Mouse (Mus musculus): ENCODE data around the gene Nceh1. TPM values are rescaled to one million over a fixed set of nuclear protein-coding genes. Genes with fewer than 3 reads are reported as not detected.

Nceh1 gene
- polyA plus RNA-seq, 1 experiment from 2014 or later: 251 TPM

GRCm38 (mm10) chr3:27165481-27166065 lies 17.2 kb upstream of the Nceh1 start:
- 78% methylated on average over 3 of the region's 3 CpGs for WGBS (ENCODE audit: missing documents)
- no peaks in the 10 kb centered on the region for H3K36me3 ChIP-seq (ENCODE audit: inconsistent target)
- H3K79me2 ChIP-seq (ENCODE audit: inconsistent target): no peaks in the 10 kb centered on the region
- H3K4me3 ChIP-seq (ENCODE audit: inconsistent target): no peak overlapping the region
- H3K27ac ChIP-seq: no peak overlapping the region

GRCm38 (mm10) chr3:27170257-27170656 lies 12.5 kb upstream of the Nceh1 start:
- Histone ChIP-seq H3K4me3 (ENCODE audit: inconsistent target) (no peak overlapping the region), H3K36me3 (ENCODE audit: inconsistent target) (no peaks in the 10 kb centered on the region), H3K27ac (no peak overlapping the region), H3K79me2 (ENCODE audit: inconsistent target) (no peaks in the 10 kb centered on the region)
- WGBS (ENCODE audit: missing documents): 91% methylated on average over 1 of the region's 1 CpGs

- Histone ChIP-seq H3K36me3 (ENCODE audit: inconsistent target) (no peaks in the 10 kb centered on the region), H3K27ac (no peak overlapping the region), H3K4me3 (ENCODE audit: inconsistent target) (no peak overlapping the region), H3K79me2 (ENCODE audit: inconsistent target) (peaks cover 20% of the 10 kb centered on the region)
- 90% methylated on average over 8 of the region's 8 CpGs for WGBS (ENCODE audit: missing documents)
These were observed 3.1 kb upstream of the Nceh1 start for GRCm38 (mm10) chr3:27179711-27180110.

GRCm38 (mm10) chr3:27183601-27184175 lies 923 bp downstream of the Nceh1 start:
- peak overlapping the region; percentile 99 for H3K4me3 ChIP-seq (ENCODE audit: inconsistent target)
- H3K79me2 ChIP-seq (ENCODE audit: inconsistent target): peaks cover 60% of the 10 kb centered on the region
- WGBS (ENCODE audit: missing documents): 2% methylated on average over 19 of the region's 19 CpGs
- peak overlapping the region; percentile 100 for H3K27ac ChIP-seq
- peaks cover 18% of the 10 kb centered on the region; the same call in 1 of the 2 replicates for H3K36me3 ChIP-seq (ENCODE audit: inconsistent target)

- WGBS (ENCODE audit: missing documents): 70% methylated on average over 1 of the region's 1 CpGs
- H3K4me3 ChIP-seq (ENCODE audit: inconsistent target): peak overlapping the region; percentile 26
- H3K79me2 ChIP-seq (ENCODE audit: inconsistent target): peaks cover 100% of the 10 kb centered on the region
- H3K36me3 ChIP-seq (ENCODE audit: inconsistent target): peaks cover 18% of the 10 kb centered on the region; the same call in 1 of the 2 replicates
- H3K27ac ChIP-seq: peak overlapping the region; percentile 100
These were observed 5.6 kb downstream of the Nceh1 start for GRCm38 (mm10) chr3:27188386-27188785.

- Histone ChIP-seq H3K79me2 (ENCODE audit: inconsistent target) (peaks cover 100% of the 10 kb centered on the region), H3K36me3 (ENCODE audit: inconsistent target) (peaks cover 18% of the 10 kb centered on the region; the same call in 1 of the 2 replicates), H3K27ac (peak overlapping the region; percentile 100), H3K4me3 (ENCODE audit: inconsistent target) (peak overlapping the region; percentile 26)
- WGBS (ENCODE audit: missing documents): 61% methylated on average over 14 of the region's 14 CpGs
These were observed 6.8 kb downstream of the Nceh1 start for GRCm38 (mm10) chr3:27189320-27190261.

- Histone ChIP-seq H3K79me2 (ENCODE audit: inconsistent target) (peaks cover 100% of the 10 kb centered on the region), H3K27ac (peak overlapping the region; percentile 100), H3K36me3 (ENCODE audit: inconsistent target) (peaks cover 7% of the 10 kb centered on the region; the same call in 1 of the 2 replicates), H3K4me3 (ENCODE audit: inconsistent target) (no peak overlapping the region)
- 94% methylated on average over 4 of the region's 4 CpGs for whole genome bisulfite sequencing (ENCODE audit: missing documents)
These were observed 8.1 kb downstream of the Nceh1 start for GRCm38 (mm10) chr3:27190865-27191264.

- 14% methylated on average over 6 of the region's 6 CpGs for WGBS (ENCODE audit: missing documents)
- Histone ChIP-seq H3K36me3 (ENCODE audit: inconsistent target) (peaks cover 5% of the 10 kb centered on the region), H3K79me2 (ENCODE audit: inconsistent target) (peaks cover 100% of the 10 kb centered on the region), H3K4me3 (ENCODE audit: inconsistent target) (no peak overlapping the region), H3K27ac (peak overlapping the region; percentile 100)
These were observed 9.1 kb downstream of the Nceh1 start for GRCm38 (mm10) chr3:27191856-27192255.

GRCm38 (mm10) chr3:27193844-27194317 lies 11.1 kb downstream of the Nceh1 start:
- 6% methylated on average over 6 of the region's 6 CpGs for WGBS (ENCODE audit: missing documents)
- H3K27ac ChIP-seq: peak overlapping the region; percentile 100
- H3K4me3 ChIP-seq (ENCODE audit: inconsistent target): peak overlapping the region; percentile 57
- peaks cover 13% of the 10 kb centered on the region for H3K36me3 ChIP-seq (ENCODE audit: inconsistent target)
- peaks cover 100% of the 10 kb centered on the region for H3K79me2 ChIP-seq (ENCODE audit: inconsistent target)

- Histone ChIP-seq H3K4me3 (ENCODE audit: inconsistent target) (no peak overlapping the region), H3K36me3 (ENCODE audit: inconsistent target) (peaks cover 24% of the 10 kb centered on the region), H3K79me2 (ENCODE audit: inconsistent target) (peaks cover 100% of the 10 kb centered on the region), H3K27ac (peak overlapping the region; percentile 100)
- 33% methylated on average over 4 of the region's 4 CpGs for WGBS (ENCODE audit: missing documents)
These were observed 12.4 kb downstream of the Nceh1 start for GRCm38 (mm10) chr3:27195153-27195552.

- peaks cover 24% of the 10 kb centered on the region for H3K36me3 ChIP-seq (ENCODE audit: inconsistent target)
- H3K27ac ChIP-seq: peak overlapping the region; percentile 100
- H3K4me3 ChIP-seq (ENCODE audit: inconsistent target): no peak overlapping the region
- H3K79me2 ChIP-seq (ENCODE audit: inconsistent target): peaks cover 100% of the 10 kb centered on the region
- WGBS (ENCODE audit: missing documents): 92% methylated on average over 7 of the region's 8 CpGs
These were observed 12.9 kb downstream of the Nceh1 start for GRCm38 (mm10) chr3:27195573-27196227.

GRCm38 (mm10) chr3:27196529-27196928 lies 13.8 kb downstream of the Nceh1 start:
- Histone ChIP-seq H3K36me3 (ENCODE audit: inconsistent target) (peaks cover 24% of the 10 kb centered on the region), H3K79me2 (ENCODE audit: inconsistent target) (peaks cover 100% of the 10 kb centered on the region)
- WGBS (ENCODE audit: missing documents): 100% methylated on average over 1 of the region's 1 CpGs

GRCm38 (mm10) chr3:27197816-27198215 lies 15.1 kb downstream of the Nceh1 start:
- WGBS (ENCODE audit: missing documents): 12% methylated on average over 5 of the region's 5 CpGs
- H3K4me3 ChIP-seq (ENCODE audit: inconsistent target): no peak overlapping the region
- H3K36me3 ChIP-seq (ENCODE audit: inconsistent target): peaks cover 24% of the 10 kb centered on the region
- H3K79me2 ChIP-seq (ENCODE audit: inconsistent target): peaks cover 100% of the 10 kb centered on the region
- peak overlapping the region; percentile 31 for H3K27ac ChIP-seq

More at GRCm38 (mm10) chr3:27196529-27196928, 13.8 kb downstream of the Nceh1 start:
- Histone ChIP-seq H3K4me3 (ENCODE audit: inconsistent target) (no peak overlapping the region), H3K27ac (peak overlapping the region; percentile 100)

GRCm38 (mm10) chr3:27199120-27199519 lies 16.4 kb downstream of the Nceh1 start:
- no peak overlapping the region for H3K4me3 ChIP-seq (ENCODE audit: inconsistent target)
- H3K27ac ChIP-seq: no peak overlapping the region
- H3K36me3 ChIP-seq (ENCODE audit: inconsistent target): peaks cover 24% of the 10 kb centered on the region
- 89% methylated on average over 7 of the region's 7 CpGs for WGBS (ENCODE audit: missing documents)
- peaks cover 100% of the 10 kb centered on the region for H3K79me2 ChIP-seq (ENCODE audit: inconsistent target)
